Mouse (Mus musculus) gonadal fat pad, adult 2 months (tissue): ENCODE measurements at regions not wholly inside any gene's neighbourhood (a gene's known extent, or its start where the extent isn't known, plus 50 kb on each side); places are given as distances from the start of the nearest gene placed in this dataset.

Experiments
- DNase-seq: peaks from one replicate; pipeline ENCODE4 v3.0.0-alpha.2; 2012; ENCODE audit warnings: low read depth

- no peak for DNase-seq
Observed at GRCm38 (mm10) chr2:12697209-12697608, 226.6 kb upstream of the Pter start.

DNA sequence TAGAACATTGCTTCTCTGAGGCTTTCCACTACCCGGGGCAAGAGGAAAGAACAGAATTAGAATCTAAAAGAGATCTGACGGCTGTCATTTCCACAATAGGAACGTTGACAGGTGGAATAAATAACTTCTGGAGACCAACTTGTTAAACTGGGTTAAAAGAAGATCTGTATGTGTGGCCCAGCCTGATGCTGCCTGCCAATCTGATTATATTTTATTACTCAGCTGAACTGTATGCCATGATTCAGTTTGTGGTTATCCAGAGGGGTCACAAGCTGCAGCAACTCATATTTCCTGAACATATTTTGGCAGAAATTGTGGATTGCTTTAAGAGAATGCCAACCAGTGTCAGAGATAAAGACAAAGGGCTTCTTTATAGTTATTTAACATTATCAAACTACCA lies 224.5 kb upstream of the Pter start:
- no peak for DNase-seq

DNA sequence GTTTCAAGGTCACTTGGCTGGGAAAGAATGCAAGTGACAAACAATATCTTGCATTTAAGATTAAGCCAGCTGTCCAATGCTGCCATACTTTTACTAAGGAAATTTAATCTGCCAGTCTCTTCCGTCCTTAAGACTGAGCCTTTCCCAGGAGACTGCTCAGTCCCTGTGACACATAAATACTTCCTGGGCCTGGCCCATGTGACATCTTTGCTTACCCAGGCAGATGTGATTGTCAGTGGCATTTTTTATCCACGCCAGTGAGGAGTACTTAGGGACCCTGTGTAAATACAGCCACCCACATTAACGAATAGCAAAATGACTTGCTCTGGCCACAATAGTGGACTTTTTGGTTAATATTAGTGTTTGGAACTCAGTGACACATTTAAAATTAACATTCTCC lies 216.3 kb upstream of the Pter start:
- no peak for DNase-seq

GRCm38 (mm10) chr2:12709156-12709923 lies 214.5 kb upstream of the Pter start:
- DNase-seq, result peak; percentile 23

GRCm38 (mm10) chr2:12709924-12710240 lies 214.0 kb upstream of the Pter start:
- DNase-seq, result no peak

- DNase-seq, result no peak
Observed at GRCm38 (mm10) chr2:12716124-12717012, 207.5 kb upstream of the Pter start.

- DNase-seq, result no peak
Observed at GRCm38 (mm10) chr2:12729251-12729650, 194.6 kb upstream of the Pter start.

DNA sequence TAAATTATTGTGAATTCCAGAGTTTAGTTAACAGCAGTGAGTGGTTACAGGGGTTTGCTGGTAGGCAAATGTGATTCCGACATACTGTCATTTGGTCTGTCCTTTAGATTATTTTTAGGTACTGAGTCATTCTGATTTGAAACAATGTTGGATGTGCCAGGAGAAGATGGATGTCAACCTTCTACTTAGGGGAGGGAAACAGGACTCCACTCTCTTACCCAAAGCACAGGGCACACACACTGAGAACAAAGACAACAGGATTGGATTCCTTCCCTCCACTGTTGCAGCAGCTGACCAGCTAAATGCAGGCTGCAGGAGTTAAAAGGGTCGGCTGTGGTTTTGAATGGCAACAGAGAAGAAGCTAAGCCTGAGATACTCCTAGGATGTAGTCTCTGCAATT lies 186.7 kb upstream of the Pter start:
- no peak for DNase-seq

DNA sequence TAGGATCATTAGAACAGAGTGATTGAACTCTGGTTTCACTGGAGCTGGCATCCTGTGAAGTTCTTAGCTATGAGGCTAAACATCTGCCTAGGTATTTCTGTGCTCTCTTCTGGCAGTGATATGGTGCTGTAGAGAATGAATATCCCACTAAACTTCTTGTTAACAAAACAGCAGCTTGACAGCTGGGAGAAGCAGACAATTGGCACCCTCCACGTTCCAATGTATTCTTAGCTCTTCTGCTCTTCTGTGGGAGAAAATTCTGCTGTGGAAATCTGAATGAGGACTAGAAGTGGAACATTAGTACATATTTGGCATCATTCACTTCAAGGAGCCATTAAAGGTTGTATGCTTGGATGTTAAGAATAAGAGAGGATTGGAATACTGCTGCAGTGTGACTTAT lies 177.0 kb upstream of the Pter start:
- no peak for DNase-seq

GRCm38 (mm10) chr2:12758816-12759215 lies 165.0 kb upstream of the Pter start:
- DNase-seq, result no peak

- DNase-seq, result no peak
Observed at GRCm38 (mm10) chr2:12759931-12760330, 163.9 kb upstream of the Pter start.

GRCm38 (mm10) chr2:12761461-12761860 lies 162.4 kb upstream of the Pter start:
- no peak for DNase-seq

DNA sequence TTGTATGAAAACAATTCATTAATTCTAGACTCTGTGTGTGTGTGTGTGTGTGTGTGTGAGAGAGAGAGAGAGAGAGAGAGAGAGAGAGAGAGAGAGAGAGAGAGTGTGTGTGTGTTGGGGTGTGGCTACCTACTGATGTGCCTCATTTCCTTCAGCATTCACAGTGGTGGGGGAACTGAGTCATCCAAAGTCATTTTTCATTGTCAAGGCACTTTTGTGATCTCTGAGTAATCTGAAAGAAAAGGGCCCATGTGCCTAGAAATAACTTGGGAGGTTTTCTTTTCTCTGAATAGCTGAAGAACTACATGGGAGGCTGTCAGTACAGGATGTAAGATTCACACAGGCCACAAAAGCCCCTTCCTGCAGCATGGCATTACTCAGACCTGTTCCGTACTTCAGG lies 159.3 kb upstream of the Pter start:
- DNase-seq, result no peak

- no peak for DNase-seq
Observed at GRCm38 (mm10) chr2:12765336-12765735, 158.5 kb upstream of the Pter start.

- no peak for DNase-seq
Observed at GRCm38 (mm10) chr2:12776866-12777265, 147.0 kb upstream of the Pter start.

DNA sequence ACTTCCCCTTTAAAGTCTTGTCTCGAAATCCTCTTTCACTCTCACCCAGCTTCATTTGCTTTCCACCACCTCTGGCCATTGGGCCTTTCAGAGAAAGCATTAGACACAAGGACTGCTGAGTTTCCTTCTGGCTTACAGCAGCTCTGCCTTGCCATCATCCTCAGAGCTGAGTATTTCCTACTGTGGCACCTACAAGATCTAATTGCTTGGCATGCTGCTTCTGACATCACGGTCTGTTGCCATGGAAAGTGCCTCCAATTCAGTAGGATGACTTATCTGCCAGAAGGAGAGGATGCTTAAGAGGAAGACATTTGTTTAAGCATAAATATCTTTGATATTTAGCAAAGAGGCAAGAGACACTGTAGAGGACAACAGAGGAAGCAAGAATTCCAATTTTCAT lies 146.1 kb upstream of the Pter start:
- DNase-seq, result no peak

GRCm38 (mm10) chr2:12792596-12792995 lies 131.2 kb upstream of the Pter start:
- no peak for DNase-seq

- no peak for DNase-seq
Observed at GRCm38 (mm10) chr2:12797615-12798169, 126.1 kb upstream of the Pter start.

GRCm38 (mm10) chr2:12799153-12799925 lies 124.5 kb upstream of the Pter start:
- DNase-seq, result no peak

- DNase-seq, result no peak
Observed at GRCm38 (mm10) chr2:12802667-12803066, 121.2 kb upstream of the Pter start.

DNA sequence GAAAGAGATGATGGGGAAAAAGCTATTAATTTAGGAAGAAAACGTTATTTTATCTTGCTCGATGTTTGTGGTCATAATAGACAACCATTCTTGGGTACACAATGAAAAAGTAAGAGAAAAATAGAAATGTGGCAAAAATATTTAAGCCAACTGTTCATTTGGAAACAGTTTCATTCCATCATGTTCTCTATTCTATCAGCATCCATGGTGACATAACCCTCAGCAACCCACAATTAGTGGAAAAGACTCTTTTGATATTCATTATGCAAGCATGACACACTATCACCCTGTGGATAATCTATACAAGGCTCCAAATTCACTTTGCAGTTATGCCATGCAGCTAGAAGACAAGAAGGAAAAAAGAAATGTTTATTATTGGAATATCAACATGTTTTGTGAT lies 118.7 kb upstream of the Pter start:
- DNase-seq, result no peak

DNA sequence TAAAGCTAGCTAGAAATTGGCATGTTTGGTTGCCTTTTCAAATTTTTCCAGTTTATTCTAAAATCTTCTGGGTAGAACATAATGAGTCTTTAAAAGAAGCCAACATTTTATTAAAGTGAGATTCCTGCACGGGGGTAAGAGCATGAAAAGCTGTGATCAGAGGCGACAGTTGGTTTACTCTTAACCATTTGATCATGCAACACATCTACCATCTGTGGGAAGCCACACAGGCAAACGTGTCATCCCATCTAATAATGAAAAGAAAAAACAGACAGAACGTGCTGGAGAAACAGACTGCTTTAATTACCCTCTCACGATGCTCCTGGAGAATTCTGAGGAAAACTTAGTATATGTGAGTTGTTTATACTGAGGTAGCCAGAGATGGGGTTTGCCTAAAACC lies 115.4 kb upstream of the Pter start:
- no peak for DNase-seq
